Mouse (Mus musculus) erythroblast, embryonic 14.5 days (primary cell): ENCODE measurements around the gene Gm30191.

Experiments used
- GATA1 ChIP-seq: IDR thresholded peaks from 2 replicates; pipeline ENCODE4 v1.6.1; 2012; ENCODE audit warnings: low read length, inconsistent platforms, mixed read lengths
- TAL1 ChIP-seq: IDR thresholded peaks from 3 replicates; pipeline ENCODE4 v1.6.1; 2012; ENCODE audit warnings: low read length, inconsistent platforms, mixed read lengths

- TF ChIP-seq TAL1 (no peak), GATA1 (no peak)
Observed at GRCm38 (mm10) chr4:134252131-134252910, 5.6 kb downstream of the Gm30191 start.
